ENCODE assay signal across 31 mouse cellular contexts in genomic region chr8:36341965-36342364, GRCm38 (mm10).
DNase-seq lines count a peak whose midpoint lies in the region; ATAC-seq and TF ChIP-seq lines count a peak whose summit lies in the region.
"Had no signal": no experiment of that assay in that cellular context is flagged by ENCODE, and none has a peak within 500 bp of the region (broad histone marks: within the 10 kb centered on the region; RNA-seq: fewer than 3 reads in every experiment).

No protein-coding gene starts in this region.

- H3K4me3 ChIP-seq in hindbrain, embryonic 14.5 days (replicated peaks; ENCODE audit: low read length), result no peak overlapping the region
- H3K4me3 ChIP-seq in hindbrain, embryonic 10.5 days, result no peak overlapping the region
- H3K4me3 ChIP-seq: embryonic facial prominence, embryonic 12.5 days; forebrain, embryonic 10.5 days; heart, embryonic 10.5 days; heart, embryonic 15.5 days; kidney, embryonic 15.5 days; limb, embryonic 13.5 days; megakaryocyte, embryonic 14.5 days; midbrain, embryonic 12.5 days had no signal

- H3K4me1 ChIP-seq in hindbrain, embryonic 14.5 days (replicated peaks; ENCODE audit: control insufficient read depth, insufficient read depth, low read length), result 0 out of 2 replicates have a peak, but pooled peaks cover 8% of the 10 kb centered on the region
- H3K4me1 ChIP-seq in hindbrain, embryonic 10.5 days (replicated peaks), result no peaks in the 10 kb centered on the region
- H3K4me1 ChIP-seq: embryonic facial prominence, embryonic 12.5 days; forebrain, embryonic 10.5 days; heart, embryonic 10.5 days; megakaryocyte, embryonic 14.5 days; midbrain, embryonic 12.5 days had no signal

- no peak overlapping the region for H3K4me2 ChIP-seq in hindbrain, embryonic 14.5 days (replicated peaks)
- H3K4me2 ChIP-seq: embryonic facial prominence, embryonic 12.5 days; heart, embryonic 15.5 days; kidney, embryonic 15.5 days; limb, embryonic 13.5 days; liver, embryonic 11.5 days; midbrain, embryonic 12.5 days had no signal

- H3K9me3 ChIP-seq in hindbrain, embryonic 14.5 days (ENCODE audit: control insufficient read depth, low read length), result no peaks in the 10 kb centered on the region
- no peaks in the 10 kb centered on the region for H3K9me3 ChIP-seq in hindbrain, embryonic 10.5 days
- H3K9me3 ChIP-seq: embryonic facial prominence, embryonic 12.5 days; forebrain, embryonic 10.5 days; G1E; heart, embryonic 10.5 days; heart, embryonic 15.5 days; kidney, embryonic 15.5 days; limb, embryonic 13.5 days; megakaryocyte, embryonic 14.5 days; midbrain, embryonic 12.5 days had no signal

- no peaks in the 10 kb centered on the region for H3K36me3 ChIP-seq in hindbrain, embryonic 14.5 days (replicated peaks; ENCODE audit: control insufficient read depth, insufficient read depth)
- H3K36me3 ChIP-seq in hindbrain, embryonic 10.5 days, result no peaks in the 10 kb centered on the region
- H3K36me3 ChIP-seq: embryonic facial prominence, embryonic 12.5 days; forebrain, embryonic 10.5 days; G1E; heart, embryonic 10.5 days; heart, embryonic 15.5 days; kidney, embryonic 15.5 days; limb, embryonic 13.5 days; midbrain, embryonic 12.5 days had no signal

- no peak for TF ChIP-seq POLR2A in brain, embryonic 14.5 days (IDR thresholded peaks at IDR 0.05; ENCODE audit: borderline replicate concordance, extremely low read depth, insufficient read depth, insufficient read length, poor library complexity, severe bottlenecking)

- no peaks in the 10 kb centered on the region for H3K27me3 ChIP-seq in hindbrain, embryonic 14.5 days (ENCODE audit: control insufficient read depth, insufficient read depth, low read length)
- H3K27me3 ChIP-seq in hindbrain, embryonic 10.5 days (ENCODE audit: insufficient read depth, poor library complexity, severe bottlenecking), result no peaks in the 10 kb centered on the region
- H3K27me3 ChIP-seq: embryonic facial prominence, embryonic 12.5 days; heart, embryonic 15.5 days; kidney, embryonic 15.5 days; limb, embryonic 13.5 days; midbrain, embryonic 12.5 days had no signal

- ATAC-seq in hindbrain, embryonic 14.5 days (ENCODE audit: low FRiP score), result no peak
- ATAC-seq: forebrain, embryonic 16.5 days; lung, postnatal 0 days had no signal

- no peak overlapping the region for H3K9ac ChIP-seq in hindbrain, embryonic 14.5 days
- H3K9ac ChIP-seq: embryonic facial prominence, embryonic 12.5 days; heart, embryonic 15.5 days; kidney, embryonic 15.5 days; limb, embryonic 13.5 days; midbrain, embryonic 12.5 days had no signal

- peak; percentile 14 for DNase-seq in embryo, embryonic 11 days
- DNase-seq in embryo, embryonic 9.5 days (ENCODE audit: extremely low spot score), result no peak
- peak; percentile 46 for DNase-seq in hindbrain, embryonic 14.5 days (ENCODE audit: low spot score)
- no peak for DNase-seq in hindbrain, embryonic 10.5 days (ENCODE audit: low spot score)
- DNase-seq in left cerebral cortex, postnatal 4 days, result peak; percentile 44
- DNase-seq in left cerebral cortex, postnatal 36 days (ENCODE audit: low spot score in 2 of 2), result no peak
- peak; percentile 60 for DNase-seq in brain, embryonic 14.5 days (ENCODE audit: low read depth)
- no peak for DNase-seq in gastrocnemius, adult 8-10 months (ENCODE audit: low spot score in 2 of 2)
- DNase-seq: adrenal gland, adult 8-10 months; cerebellum, adult 11-12 months; cerebellum, adult 9-11 months; gastrocnemius, postnatal 10 days; heart, postnatal 36 days; kidney, adult 11 months; layer of hippocampus, adult 9-11 months; lung, postnatal 4 days; right cerebral cortex, postnatal 4 days; thymus, adult 2 months; thymus, postnatal 36 days had no signal

- TF ChIP-seq CTCF in brain, embryonic 14.5 days (IDR thresholded peaks at IDR 0.05; ENCODE audit: borderline replicate concordance, extremely low read depth, insufficient read depth, insufficient read length), result no peak

- no peak overlapping the region for H3K27ac ChIP-seq in hindbrain, embryonic 14.5 days
- H3K27ac ChIP-seq in hindbrain, embryonic 10.5 days, result no peak overlapping the region
- H3K27ac ChIP-seq: embryonic facial prominence, embryonic 12.5 days; forebrain, embryonic 10.5 days; heart, embryonic 10.5 days; heart, embryonic 15.5 days; kidney, embryonic 15.5 days; limb, embryonic 13.5 days; midbrain, embryonic 12.5 days had no signal

- WGBS in hindbrain, embryonic 14.5 days, result 51% methylated on average over 4 of the region's 4 CpGs
- 72% methylated on average over 4 of the region's 4 CpGs for WGBS in hindbrain, embryonic 10.5 days

- intact Hi-C loops in left cerebral cortex, postnatal 4 days (cut with DNase I), result no loop called here
- intact Hi-C loops in left cerebral cortex, postnatal 36 days (cut with DNase I), result loop anchor here (5.0 kb wide), 1 partner anchor 480 kb away; no protein-coding TSS in a partner anchor

Comparison
In these comparisons a context has a peak if more than half of its experiments do, and no peak if none do; other contexts are left out.
1. DNase-seq: peak in embryo, embryonic 11 days (single experiment), hindbrain, embryonic 14.5 days (single experiment), left cerebral cortex, postnatal 4 days (single experiment) and brain, embryonic 14.5 days (single experiment); none in embryo, embryonic 9.5 days (single experiment), hindbrain, embryonic 10.5 days (single experiment), left cerebral cortex, postnatal 36 days (0 of 2) and gastrocnemius, adult 8-10 months (0 of 2).